Mouse (Mus musculus) c-Kit-positive CD71-positive TER-119-positive erythroid progenitor cells, embryonic 14.5 days (primary cell): ENCODE data around the gene Taar7a.
A peak's percentile ranks its signal among the peaks of the same experiment; 100 is the strongest.

ENCODE experiments used
- DNase-seq: peaks from one replicate; pipeline ENCODE4 v3.0.0-alpha.2; 2013; ENCODE audit warnings: low spot score

Gene Taar7a

GRCm38 (mm10) chr10:23942465-23942864 is 50.8 kb downstream of the Taar7a start:
- DNase-seq = peak; percentile 31
